Mouse (Mus musculus): Measurements from ENCODE around the gene Cers6. TPM values are rescaled to one million over a fixed set of nuclear protein-coding genes. Genes with fewer than 3 reads are reported as not detected.

The Cers6 gene
- polyA plus RNA-seq, 1 experiment, result not detected

GRCm38 (mm10) chr2:68945976-68946375 lies 84.7 kb downstream of the Cers6 start:
- no peak overlapping the region for H3K27ac ChIP-seq (ENCODE audit: insufficient read depth, low read depth, low read length)
- H3K4me1 ChIP-seq (ENCODE audit: control insufficient read depth, insufficient read depth, low read length), result no peaks in the 10 kb centered on the region
- WGBS, result 98% methylated on average over 2 of the region's 2 CpGs
- TF ChIP-seq CTCF (IDR thresholded peaks at IDR 0.05; ENCODE audit: insufficient read depth, low read depth, low read length), result no peak
- no peak for TF ChIP-seq POLR2A (IDR thresholded peaks at IDR 0.05; ENCODE audit: insufficient read depth, low read depth, low read length)
- no peak overlapping the region for H3K4me3 ChIP-seq (ENCODE audit: insufficient read depth, low read depth, low read length)

DNA sequence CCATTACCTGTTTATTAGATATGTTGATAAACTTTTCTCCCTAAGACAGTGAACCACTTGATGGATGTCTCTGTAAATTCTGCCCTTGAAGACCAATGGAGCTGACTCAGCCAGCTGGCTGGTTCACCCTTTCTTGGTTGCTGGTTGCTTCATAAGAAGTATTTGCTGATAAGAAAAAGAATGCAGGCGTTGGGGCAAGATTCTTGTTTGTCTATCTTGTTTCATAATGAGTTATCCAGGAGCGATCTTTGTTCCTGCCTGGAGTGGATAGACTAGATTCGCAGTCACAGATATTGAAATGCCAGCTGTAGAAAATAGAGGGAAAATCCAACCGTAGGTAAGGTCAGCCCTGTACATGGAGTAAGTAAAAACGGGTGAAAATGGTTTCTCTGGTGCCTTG lies 85.6 kb downstream of the Cers6 start:
- WGBS, result 92% methylated on average over 5 of the region's 5 CpGs

GRCm38 (mm10) chr2:68949137-68949536 lies 87.9 kb downstream of the Cers6 start:
- Histone ChIP-seq H3K4me3 (ENCODE audit: insufficient read depth, low read depth, low read length) (no peak overlapping the region), H3K4me1 (ENCODE audit: control insufficient read depth, insufficient read depth, low read length) (no peaks in the 10 kb centered on the region), H3K27ac (ENCODE audit: insufficient read depth, low read depth, low read length) (no peak overlapping the region)
- WGBS, result 92% methylated on average over 2 of the region's 2 CpGs
- TF ChIP-seq POLR2A (IDR thresholded peaks at IDR 0.05; ENCODE audit: insufficient read depth, low read depth, low read length), result no peak

More for the DNA sequence above, 85.6 kb downstream of the Cers6 start:
- Histone ChIP-seq H3K4me1 (ENCODE audit: control insufficient read depth, insufficient read depth, low read length) (no peaks in the 10 kb centered on the region), H3K27ac (ENCODE audit: insufficient read depth, low read depth, low read length) (no peak overlapping the region), H3K4me3 (ENCODE audit: insufficient read depth, low read depth, low read length) (no peak overlapping the region)
- no peak for TF ChIP-seq POLR2A (IDR thresholded peaks at IDR 0.05; ENCODE audit: insufficient read depth, low read depth, low read length)
- TF ChIP-seq CTCF (IDR thresholded peaks at IDR 0.05; ENCODE audit: insufficient read depth, low read depth, low read length), result no peak

GRCm38 (mm10) chr2:68949728-68950127 lies 88.5 kb downstream of the Cers6 start:
- no peak overlapping the region for H3K27ac ChIP-seq (ENCODE audit: insufficient read depth, low read depth, low read length)
- no peak for TF ChIP-seq CTCF (IDR thresholded peaks at IDR 0.05; ENCODE audit: insufficient read depth, low read depth, low read length)
- TF ChIP-seq POLR2A (IDR thresholded peaks at IDR 0.05; ENCODE audit: insufficient read depth, low read depth, low read length), result no peak
- H3K4me3 ChIP-seq (ENCODE audit: insufficient read depth, low read depth, low read length), result no peak overlapping the region
- 86% methylated on average over 5 of the region's 5 CpGs for WGBS
- no peaks in the 10 kb centered on the region for H3K4me1 ChIP-seq (ENCODE audit: control insufficient read depth, insufficient read depth, low read length)

DNA sequence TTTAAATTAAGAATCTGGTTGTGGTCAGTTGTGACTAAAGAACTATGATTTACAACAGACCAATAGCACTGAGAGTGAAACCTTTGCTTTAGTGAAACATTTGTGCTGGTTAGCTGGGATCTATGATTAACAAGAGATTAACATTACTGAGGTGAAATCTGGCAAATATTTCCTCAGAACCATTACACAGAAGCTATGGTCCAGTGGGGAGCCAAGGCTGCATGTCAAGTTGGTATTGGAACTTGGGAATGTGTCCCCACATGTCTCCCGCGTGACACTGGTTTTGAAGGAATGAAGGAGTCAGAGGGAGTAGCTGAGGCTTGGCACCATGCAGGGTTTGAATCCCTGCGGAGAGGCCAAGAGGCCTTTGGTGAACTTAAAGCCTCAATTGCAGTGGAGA lies 90.5 kb downstream of the Cers6 start:
- WGBS, result 87% methylated on average over 3 of the region's 3 CpGs
- no peak overlapping the region for H3K27ac ChIP-seq (ENCODE audit: insufficient read depth, low read depth, low read length)
- H3K4me1 ChIP-seq (ENCODE audit: control insufficient read depth, insufficient read depth, low read length), result 0 out of 2 replicates have a peak, but pooled peaks cover under 1% of the 10 kb centered on the region
- TF ChIP-seq CTCF (IDR thresholded peaks at IDR 0.05; ENCODE audit: insufficient read depth, low read depth, low read length), result no peak
- no peak for TF ChIP-seq POLR2A (IDR thresholded peaks at IDR 0.05; ENCODE audit: insufficient read depth, low read depth, low read length)
- H3K4me3 ChIP-seq (ENCODE audit: insufficient read depth, low read depth, low read length), result no peak overlapping the region

GRCm38 (mm10) chr2:68953688-68954087 lies 92.4 kb downstream of the Cers6 start:
- WGBS, result 67% methylated on average over 2 of the region's 2 CpGs
- peaks cover 14% of the 10 kb centered on the region; the same call in 1 of the 2 replicates for H3K4me1 ChIP-seq (ENCODE audit: control insufficient read depth, insufficient read depth, low read length)
- no peak for TF ChIP-seq POLR2A (IDR thresholded peaks at IDR 0.05; ENCODE audit: insufficient read depth, low read depth, low read length)
- no peak for TF ChIP-seq CTCF (IDR thresholded peaks at IDR 0.05; ENCODE audit: insufficient read depth, low read depth, low read length)
- no peak overlapping the region for H3K27ac ChIP-seq (ENCODE audit: insufficient read depth, low read depth, low read length)
- H3K4me3 ChIP-seq (ENCODE audit: insufficient read depth, low read depth, low read length), result no peak overlapping the region

DNA sequence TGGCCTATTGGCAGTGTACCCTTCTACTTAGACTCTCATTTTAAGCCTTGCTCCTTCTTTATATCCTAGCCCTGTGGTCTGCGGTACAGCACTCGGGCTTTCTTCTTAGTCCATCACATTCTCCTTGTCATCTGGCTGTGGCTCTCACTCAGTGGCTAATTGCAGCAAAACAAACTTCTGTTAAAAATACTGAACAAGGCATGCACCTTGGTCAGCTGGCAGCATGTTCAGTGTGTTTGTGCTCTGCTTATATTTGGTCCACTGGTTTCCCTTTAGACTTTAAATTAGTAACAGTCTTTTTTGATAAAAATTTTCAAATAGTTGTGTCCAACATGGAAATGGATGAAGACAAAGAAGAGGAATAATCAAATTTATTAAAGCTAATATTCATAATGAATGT lies 94.3 kb downstream of the Cers6 start:
- WGBS, result 68% methylated on average over 2 of the region's 2 CpGs
- Histone ChIP-seq H3K27ac (ENCODE audit: insufficient read depth, low read depth, low read length) (no peak overlapping the region), H3K4me3 (ENCODE audit: insufficient read depth, low read depth, low read length) (no peak overlapping the region), H3K4me1 (ENCODE audit: control insufficient read depth, insufficient read depth, low read length) (peaks cover 18% of the 10 kb centered on the region; the same call in 1 of the 2 replicates)
- TF ChIP-seq POLR2A (IDR thresholded peaks at IDR 0.05; ENCODE audit: insufficient read depth, low read depth, low read length) (no peak), CTCF (IDR thresholded peaks at IDR 0.05; ENCODE audit: insufficient read depth, low read depth, low read length) (no peak)

DNA sequence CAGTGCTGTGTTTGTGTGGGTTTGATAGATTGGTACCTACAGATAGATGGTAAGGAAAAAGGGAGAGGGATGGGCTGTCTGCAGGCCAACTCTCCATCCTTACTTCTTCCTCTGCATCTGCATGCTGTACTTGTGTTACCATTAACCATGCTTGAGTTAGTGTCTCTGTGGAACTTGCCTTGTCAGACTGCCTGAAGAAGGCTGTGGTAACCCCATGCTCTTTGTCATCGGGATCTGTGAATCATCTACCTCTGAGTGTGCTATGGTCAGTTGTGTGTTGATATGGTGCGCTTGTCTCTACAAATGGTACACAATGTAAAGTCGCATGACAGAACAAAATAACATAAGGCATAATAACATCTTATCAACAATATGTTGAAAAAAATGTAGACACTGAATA lies 94.9 kb downstream of the Cers6 start:
- TF ChIP-seq POLR2A (IDR thresholded peaks at IDR 0.05; ENCODE audit: insufficient read depth, low read depth, low read length), result no peak
- no peak for TF ChIP-seq CTCF (IDR thresholded peaks at IDR 0.05; ENCODE audit: insufficient read depth, low read depth, low read length)
- Histone ChIP-seq H3K4me3 (ENCODE audit: insufficient read depth, low read depth, low read length) (no peak overlapping the region), H3K27ac (ENCODE audit: insufficient read depth, low read depth, low read length) (no peak overlapping the region), H3K4me1 (ENCODE audit: control insufficient read depth, insufficient read depth, low read length) (peaks cover 21% of the 10 kb centered on the region; the same call in 1 of the 2 replicates)
- WGBS, result 90% methylated on average over 3 of the region's 3 CpGs

- H3K4me3 ChIP-seq (ENCODE audit: insufficient read depth, low read depth, low read length), result no peak overlapping the region
- H3K27ac ChIP-seq (ENCODE audit: insufficient read depth, low read depth, low read length), result no peak overlapping the region
- 59% methylated on average over 7 of the region's 7 CpGs for WGBS
- no peak for TF ChIP-seq POLR2A (IDR thresholded peaks at IDR 0.05; ENCODE audit: insufficient read depth, low read depth, low read length)
- no peak for TF ChIP-seq CTCF (IDR thresholded peaks at IDR 0.05; ENCODE audit: insufficient read depth, low read depth, low read length)
- peaks cover 23% of the 10 kb centered on the region; the same call in 1 of the 2 replicates for H3K4me1 ChIP-seq (ENCODE audit: control insufficient read depth, insufficient read depth, low read length)
Measured at GRCm38 (mm10) chr2:68957831-68958230, 96.6 kb downstream of the Cers6 start.

DNA sequence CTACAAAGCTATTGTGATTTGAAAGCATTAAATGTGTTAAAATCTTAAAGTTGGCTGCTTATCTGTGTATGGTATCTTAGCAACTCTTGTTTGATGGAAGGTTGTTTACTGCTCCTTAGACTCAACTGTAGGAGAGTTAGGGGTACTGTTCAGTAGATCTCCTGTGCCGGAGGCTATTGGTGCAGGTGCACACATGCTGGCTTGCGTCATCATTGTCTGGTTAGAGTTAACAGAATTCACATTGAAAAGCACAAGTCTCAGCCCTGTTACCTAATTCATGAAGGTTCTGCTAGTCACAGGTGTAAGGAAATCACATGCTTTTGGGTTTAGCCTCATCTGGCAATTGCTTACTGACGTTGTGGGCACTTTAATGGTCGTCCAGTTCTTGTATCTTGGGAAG lies 98.3 kb downstream of the Cers6 start:
- WGBS, result 91% methylated on average over 4 of the region's 4 CpGs
- TF ChIP-seq POLR2A (IDR thresholded peaks at IDR 0.05; ENCODE audit: insufficient read depth, low read depth, low read length) (no peak), CTCF (IDR thresholded peaks at IDR 0.05; ENCODE audit: insufficient read depth, low read depth, low read length) (no peak)
- Histone ChIP-seq H3K4me1 (ENCODE audit: control insufficient read depth, insufficient read depth, low read length) (peaks cover 23% of the 10 kb centered on the region; the same call in 1 of the 2 replicates), H3K4me3 (ENCODE audit: insufficient read depth, low read depth, low read length) (no peak overlapping the region), H3K27ac (ENCODE audit: insufficient read depth, low read depth, low read length) (no peak overlapping the region)

All from olfactory bulb, adult 2 months (tissue).